Mouse (Mus musculus): ENCODE results near the gene Sco1.
"Not testable (repeated sequence)": the region's sequence is repeated elsewhere in the genome, so short reads cannot be mapped to it uniquely, and the experiment has no call there.

GRCm38 (mm10) chr11:67092354-67092753 lies 39.9 kb downstream of the Sco1 start:
- not testable (repeated sequence) for TF ChIP-seq ZC3H11A (IDR thresholded peaks at IDR 0.05; ENCODE audit: borderline replicate concordance, low read depth, low read length); MAFK (IDR thresholded peaks at IDR 0.05; ENCODE audit: insufficient read depth, low read depth, low read length); CHD2 (IDR thresholded peaks at IDR 0.05; ENCODE audit: low read depth, low read length); HCFC1 (IDR thresholded peaks at IDR 0.05; ENCODE audit: borderline replicate concordance, insufficient read depth, low read length); ZNF384 (IDR thresholded peaks at IDR 0.05; ENCODE audit: low read depth, low read length)

Measured in ES-E14 (cell line).